Mouse (Mus musculus): ENCODE measurements around the gene Mien1.
A peak's percentile ranks its signal among the peaks of the same experiment; 100 is the strongest.

The Mien1 gene

DNA sequence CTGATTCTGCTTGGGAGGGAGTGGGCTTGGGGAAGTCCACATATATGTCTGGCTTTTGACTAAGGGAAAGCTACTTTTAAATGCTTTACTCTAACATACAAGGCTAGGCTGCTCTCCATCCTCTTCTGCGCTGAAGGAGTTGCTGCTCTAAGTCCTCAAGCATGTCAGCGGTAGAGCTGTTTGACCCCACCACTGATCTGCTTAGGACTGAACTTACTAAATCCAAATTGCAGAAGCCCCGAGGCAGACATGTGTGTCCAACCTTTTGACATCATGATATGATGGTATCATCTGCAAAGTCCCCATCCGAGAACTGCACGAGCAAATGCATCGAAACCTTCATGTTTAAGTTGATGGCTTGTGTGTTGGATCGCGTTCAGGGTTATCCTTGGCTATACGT is 21.1 kb upstream of the Mien1 start:
- no peak for DNase-seq (ENCODE audit: low spot score)

DNA sequence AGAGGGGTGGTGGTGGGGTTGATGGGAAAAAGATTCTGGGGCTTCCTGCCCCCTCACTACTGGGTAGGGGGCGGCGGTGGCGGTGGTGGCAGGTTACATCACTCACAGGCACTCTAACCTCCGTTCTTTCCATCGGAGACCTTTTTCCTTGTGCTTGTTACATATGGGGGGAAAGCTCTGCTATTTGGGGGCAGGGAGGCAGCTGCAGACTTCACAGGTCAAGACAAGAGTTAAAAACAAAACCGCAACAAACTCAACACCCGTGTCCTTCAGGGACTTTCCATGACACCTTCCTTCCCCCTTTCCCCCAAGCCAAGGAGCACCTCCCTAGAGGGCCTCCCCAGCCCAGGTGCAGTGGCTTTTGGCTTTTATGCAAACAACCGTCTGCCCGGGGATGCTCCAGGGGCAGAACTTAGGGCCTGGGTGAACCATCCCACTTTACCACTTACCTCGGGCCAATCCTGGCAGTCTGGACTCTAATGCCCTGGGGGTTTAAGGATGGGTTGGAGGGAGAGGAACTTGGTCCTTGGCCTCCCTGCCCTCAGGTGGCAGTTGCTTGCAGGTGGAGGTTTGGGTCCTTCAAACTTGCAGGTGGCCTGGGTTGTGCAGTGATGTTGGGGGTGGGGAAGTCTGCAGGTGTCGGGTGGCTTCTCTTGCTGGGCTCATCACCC is 20.4 kb upstream of the Mien1 start:
- DNase-seq (ENCODE audit: low spot score) = no peak

- no peak for DNase-seq (ENCODE audit: low spot score)
Measured at GRCm38 (mm10) chr11:98458121-98458990, 19.6 kb upstream of the Mien1 start.

DNA sequence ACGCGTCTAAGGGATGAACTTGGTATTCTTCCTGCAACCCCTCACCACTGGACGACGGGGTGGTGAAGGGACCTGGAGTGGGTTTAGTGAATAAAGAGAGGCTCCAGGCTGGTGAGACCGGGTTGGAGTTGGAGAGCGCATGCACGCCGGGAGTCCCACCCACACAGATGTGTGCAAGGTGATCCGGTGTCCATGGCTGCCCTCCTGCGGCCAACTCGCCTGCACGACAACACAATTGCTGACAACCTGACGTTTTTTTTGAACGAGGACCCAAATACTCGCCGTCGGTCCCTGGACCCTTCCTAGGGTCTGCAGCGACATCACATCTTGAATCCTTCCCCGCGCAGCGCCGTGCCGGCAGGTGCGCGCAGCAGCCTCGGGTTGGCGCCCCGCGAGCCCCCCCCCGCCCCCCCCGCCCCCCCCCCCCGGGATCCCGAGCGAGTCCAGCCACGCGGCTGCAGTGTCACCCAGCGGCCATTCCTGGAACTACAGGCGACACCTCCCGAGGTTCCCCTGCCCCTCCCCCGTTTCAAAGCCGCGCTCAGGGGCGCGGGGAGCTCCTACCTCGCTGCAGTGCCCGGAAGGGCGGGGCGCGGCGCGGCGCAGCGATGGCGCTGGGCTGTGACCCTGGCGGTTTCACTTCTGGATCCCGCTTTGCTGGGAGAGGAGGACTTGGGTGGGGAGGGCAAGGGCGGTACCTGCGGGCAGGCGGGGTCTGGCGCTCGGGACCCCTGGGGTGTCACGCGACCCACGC is 18.8 kb upstream of the Mien1 start:
- DNase-seq (ENCODE audit: low spot score) = peak; percentile 88

GRCm38 (mm10) chr11:98456945-98457344 is 18.2 kb upstream of the Mien1 start:
- DNase-seq (ENCODE audit: low spot score) = no peak

DNA sequence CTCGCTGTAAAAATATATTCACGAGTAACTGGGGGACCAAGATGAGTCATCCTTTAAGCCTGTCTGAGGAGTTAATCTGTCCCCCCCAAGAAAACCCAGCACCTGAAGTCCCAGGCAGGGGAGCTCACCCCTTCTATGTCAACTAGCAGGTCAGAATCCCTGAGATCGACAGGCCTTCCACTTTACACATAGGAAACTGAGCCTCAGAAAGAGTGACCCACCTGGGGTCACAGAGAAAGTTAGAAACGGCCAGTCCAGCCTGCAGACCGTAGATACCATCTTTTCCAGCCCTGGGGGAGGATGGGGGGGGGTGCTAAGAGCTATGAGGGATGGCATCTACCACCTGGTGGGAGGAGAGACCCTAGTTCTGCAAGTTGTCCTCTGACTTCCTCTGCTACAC is 17.8 kb upstream of the Mien1 start:
- DNase-seq (ENCODE audit: low spot score) = peak; percentile 18

GRCm38 (mm10) chr11:98455484-98455883 is 16.7 kb upstream of the Mien1 start:
- DNase-seq (ENCODE audit: low spot score) = no peak

DNA sequence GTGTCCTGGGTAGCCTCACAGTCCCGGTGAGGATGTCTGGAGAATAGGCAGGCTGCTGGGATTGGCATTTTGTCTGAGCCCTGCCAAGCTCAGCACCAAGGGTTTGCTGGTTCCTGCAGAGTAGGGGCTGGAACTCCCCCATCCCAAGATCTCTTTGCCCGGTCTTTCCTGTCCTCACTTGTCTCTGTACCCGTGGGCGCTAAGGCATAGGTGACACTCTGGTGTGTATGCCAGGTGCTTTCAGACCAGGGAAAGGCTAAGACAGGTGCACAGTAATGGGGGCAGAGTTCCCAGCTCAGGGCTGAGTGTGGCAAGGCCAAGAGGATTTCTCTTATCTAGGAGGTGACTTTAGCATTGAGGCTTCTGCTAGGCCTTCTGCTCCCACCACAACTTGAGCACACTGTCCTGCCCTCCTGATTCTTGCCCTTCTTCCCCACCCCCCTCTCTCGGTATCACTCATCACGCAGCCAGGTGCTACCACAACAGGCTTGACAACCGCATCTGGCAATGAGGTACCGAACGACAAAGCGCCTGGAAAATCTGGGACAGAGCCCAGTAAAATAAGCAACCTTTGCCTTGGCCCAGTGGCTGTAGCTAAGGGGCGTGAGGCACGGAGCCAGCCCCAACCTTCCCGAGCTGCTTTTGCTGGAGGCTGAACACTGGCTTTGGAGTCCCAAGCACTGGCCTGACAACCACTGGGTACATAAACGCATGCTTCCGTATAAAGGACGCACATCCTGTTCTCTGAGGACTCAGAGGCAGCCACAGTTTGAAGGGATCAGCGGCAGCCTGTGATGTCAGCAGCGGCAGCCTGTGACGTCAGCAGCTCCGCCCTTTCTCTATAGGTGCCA is 11.4 kb upstream of the Mien1 start:
- no peak for DNase-seq (ENCODE audit: low spot score)

GRCm38 (mm10) chr11:98449419-98449818 is 10.6 kb upstream of the Mien1 start:
- no peak for DNase-seq (ENCODE audit: low spot score)

- peak; percentile 87 for DNase-seq (ENCODE audit: low spot score)
Measured at GRCm38 (mm10) chr11:98448191-98448790, 9.5 kb upstream of the Mien1 start.

DNA sequence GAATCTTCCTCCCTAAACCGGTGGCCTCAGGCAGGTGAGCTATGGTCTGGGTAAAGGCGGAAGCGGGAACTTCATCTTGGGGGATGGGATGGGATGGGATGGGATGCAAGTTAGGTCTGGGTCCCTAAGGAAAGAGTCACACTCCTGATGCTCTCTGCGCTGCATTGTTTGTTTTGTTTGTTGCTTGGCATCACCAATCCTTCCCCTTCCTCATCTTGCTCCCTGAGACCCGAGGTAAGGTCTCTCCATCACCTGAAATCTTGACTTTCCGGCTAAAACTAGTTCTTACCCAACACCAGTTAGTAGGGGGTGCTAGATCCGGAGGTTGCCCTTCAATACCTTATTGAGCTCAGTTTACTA is 8.7 kb upstream of the Mien1 start:
- peak; percentile 55 for DNase-seq (ENCODE audit: low spot score)

DNA sequence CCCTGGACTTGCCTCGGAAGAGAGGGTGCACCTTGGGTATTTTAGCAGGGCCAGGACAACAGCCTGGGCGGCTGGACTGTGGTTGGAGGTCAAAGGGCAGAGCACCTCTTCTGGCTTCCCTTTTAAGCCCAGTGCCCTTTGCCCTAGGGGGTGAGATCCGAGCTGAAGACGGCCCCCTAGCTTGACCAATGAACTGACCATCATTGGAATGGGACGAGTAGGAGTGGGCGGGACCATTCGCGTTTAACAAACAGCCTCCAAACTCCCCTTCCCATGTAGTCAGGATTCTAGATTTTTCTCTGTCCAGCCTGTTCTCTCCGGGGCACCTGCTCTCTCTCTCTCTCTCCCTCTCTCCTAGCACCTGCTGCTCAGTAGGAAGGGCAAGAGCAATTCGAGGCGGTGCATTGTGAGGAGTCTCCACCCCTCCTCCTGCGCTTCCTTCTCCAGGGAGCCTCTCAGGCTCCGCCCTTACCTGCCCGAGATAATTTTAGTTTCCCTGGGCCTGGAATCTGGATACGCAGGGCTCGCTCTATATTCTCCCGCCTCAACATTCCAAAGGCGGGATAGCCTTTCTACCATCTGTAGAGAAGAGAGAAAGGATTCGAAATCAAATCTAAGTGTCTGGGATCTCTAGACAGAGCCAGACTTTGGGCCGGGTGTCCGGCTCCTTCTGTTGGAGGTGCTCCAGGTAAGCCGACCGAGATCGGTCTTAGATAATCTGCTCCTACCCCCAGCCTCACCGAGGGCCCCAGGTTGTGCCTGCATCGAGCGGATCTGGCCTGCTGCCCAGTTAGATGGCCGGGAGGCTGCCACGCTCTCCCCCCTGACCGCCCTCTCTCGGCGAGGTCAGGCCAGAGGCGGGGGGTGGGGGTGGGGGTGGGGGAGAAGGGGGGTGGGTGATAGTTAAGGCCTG is 8.0 kb upstream of the Mien1 start:
- peak; percentile 93 for DNase-seq (ENCODE audit: low spot score)

- DNase-seq (ENCODE audit: low spot score) = no peak
Measured at GRCm38 (mm10) chr11:98446213-98446561, 7.4 kb upstream of the Mien1 start, which contains the start of gene Grb7. Gene Grb7 (plus strand): TSS chr11:98446394.

DNA sequence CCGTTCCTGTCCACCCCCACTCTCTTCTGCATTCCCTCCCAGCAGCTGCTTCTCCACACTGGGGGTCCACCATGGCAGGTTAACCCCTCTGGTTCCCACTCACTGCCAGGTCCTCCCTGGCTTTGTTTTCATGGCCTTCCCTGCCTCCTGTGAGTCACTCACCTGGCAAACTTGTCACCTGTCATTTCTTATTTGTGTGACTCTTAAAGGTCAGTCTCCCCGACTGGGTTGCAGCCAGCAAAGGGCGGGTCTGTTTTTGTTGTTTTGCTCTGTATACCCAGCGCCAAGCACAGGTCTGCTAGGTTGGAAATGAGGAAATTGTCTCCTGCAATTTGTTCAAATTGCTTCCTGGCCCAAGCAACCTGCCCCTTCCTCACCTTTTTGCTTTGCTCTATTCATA is 6.9 kb upstream of the Mien1 start:
- peak; percentile 33 for DNase-seq (ENCODE audit: low spot score)

GRCm38 (mm10) chr11:98445238-98445637 is 6.4 kb upstream of the Mien1 start:
- DNase-seq (ENCODE audit: low spot score) = peak; percentile 10

DNA sequence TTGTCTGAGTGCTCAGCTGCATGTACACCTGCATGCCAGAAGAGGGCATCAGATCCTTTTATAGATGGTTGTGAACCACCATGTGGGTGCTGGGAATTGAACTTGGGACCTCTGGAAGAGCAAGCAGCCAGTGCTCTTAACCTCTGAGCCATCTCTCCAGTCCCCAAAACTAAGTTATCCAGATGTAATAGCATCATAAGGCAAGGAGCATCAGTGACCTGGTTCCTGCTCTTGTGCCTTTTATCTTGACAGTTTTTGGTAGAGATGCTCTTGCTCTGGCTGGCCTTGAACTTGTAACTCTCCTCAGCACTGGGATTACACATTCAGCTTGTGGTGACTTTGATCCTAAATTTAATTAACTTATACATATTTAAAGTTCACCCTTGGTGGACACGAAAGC is 4.9 kb upstream of the Mien1 start:
- no peak for DNase-seq (ENCODE audit: low spot score)

DNA sequence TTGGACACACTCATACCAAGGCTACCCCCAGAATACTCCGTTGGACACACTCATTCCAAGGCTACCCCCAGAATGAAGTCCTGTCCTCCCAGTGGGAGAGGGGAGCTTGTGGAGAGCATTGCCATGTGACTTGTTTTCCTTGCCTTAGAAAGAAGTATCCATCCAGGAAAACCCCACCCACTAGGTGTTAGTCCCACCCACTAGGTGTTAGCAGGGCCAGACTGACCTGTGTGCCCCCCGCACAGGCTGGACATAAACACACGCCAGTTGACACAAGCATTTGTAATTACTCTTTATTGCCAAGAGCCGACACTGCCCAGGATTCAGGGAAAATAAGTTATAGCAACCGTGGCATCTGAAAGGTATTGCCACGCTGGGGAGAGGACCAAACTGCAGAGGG is 1.4 kb downstream of the Mien1 start:
- DNase-seq (ENCODE audit: low spot score) = peak; percentile 21

- no peak for DNase-seq (ENCODE audit: low spot score)
Measured at GRCm38 (mm10) chr11:98435723-98436122, 3.1 kb downstream of the Mien1 start.

- no peak for DNase-seq (ENCODE audit: low spot score)
Measured at GRCm38 (mm10) chr11:98431743-98432502, 6.9 kb downstream of the Mien1 start.

DNA sequence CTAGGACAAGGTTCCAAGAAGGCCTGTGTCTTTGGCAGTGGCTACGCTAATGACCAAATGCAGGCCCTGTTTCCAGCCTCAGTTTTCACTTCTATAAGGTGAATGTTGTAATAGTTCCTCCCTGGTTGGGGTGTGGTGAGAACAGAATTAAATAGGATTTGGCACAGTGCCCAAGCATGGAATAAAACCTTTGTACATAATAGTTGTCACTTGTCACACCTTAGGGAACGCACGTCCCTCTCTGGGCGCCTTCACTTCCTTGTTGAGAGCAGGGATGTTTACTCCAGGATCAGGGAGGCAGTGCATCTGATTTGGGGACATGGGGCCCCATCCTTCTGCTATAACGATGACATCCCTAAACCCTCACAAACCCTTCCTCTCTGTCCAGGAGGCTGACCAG is 10.4 kb downstream of the Mien1 start:
- DNase-seq (ENCODE audit: low spot score) = no peak
